Mouse (Mus musculus): ENCODE data around the gene Usp18. TPM values are rescaled to one million over a fixed set of nuclear protein-coding genes. Genes with fewer than 3 reads are reported as not detected.

The Usp18 gene
- polyA plus RNA-seq, 1 experiment from 2014 or later = 21.6 TPM

GRCm38 (mm10) chr6:121250406-121250805 is 4.7 kb downstream of the Usp18 start:
- H3K27me3 ChIP-seq (replicated peaks; ENCODE audit: control insufficient read depth, insufficient read depth, low read length) = no peaks in the 10 kb centered on the region
- peaks cover 5% of the 10 kb centered on the region; the same call in 1 of the 2 replicates for H3K36me3 ChIP-seq (ENCODE audit: control insufficient read depth, insufficient read depth)
- WGBS = 48% methylated on average over 1 of the region's 1 CpGs
- H3K9me3 ChIP-seq (ENCODE audit: control insufficient read depth) = no peaks in the 10 kb centered on the region
- ATAC-seq = no peak
- no peak for TF ChIP-seq CTCF (IDR thresholded peaks at IDR 0.05; ENCODE audit: low read depth)
- H3K27ac ChIP-seq (ENCODE audit: low read depth, low read length) = no peak overlapping the region
- no peak overlapping the region for H3K4me3 ChIP-seq (ENCODE audit: low read depth, low read length)
- no peak overlapping the region for H3K9ac ChIP-seq (ENCODE audit: low read depth, low read length)
- no peak overlapping the region for H3K4me2 ChIP-seq (replicated peaks; ENCODE audit: low read depth)
- no peaks in the 10 kb centered on the region for H3K4me1 ChIP-seq (replicated peaks; ENCODE audit: control insufficient read depth, insufficient read depth, low read length)

GRCm38 (mm10) chr6:121251256-121251655 is 5.5 kb downstream of the Usp18 start:
- H3K4me1 ChIP-seq (replicated peaks; ENCODE audit: control insufficient read depth, insufficient read depth, low read length) = no peaks in the 10 kb centered on the region
- H3K4me2 ChIP-seq (replicated peaks; ENCODE audit: low read depth) = no peak overlapping the region
- no peak overlapping the region for H3K27ac ChIP-seq (ENCODE audit: low read depth, low read length)
- H3K36me3 ChIP-seq (ENCODE audit: control insufficient read depth, insufficient read depth) = peaks cover 5% of the 10 kb centered on the region; the same call in 1 of the 2 replicates
- 77% methylated on average over 5 of the region's 5 CpGs for WGBS
- no peak for ATAC-seq
- no peak overlapping the region for H3K4me3 ChIP-seq (ENCODE audit: low read depth, low read length)
- no peak for TF ChIP-seq CTCF (IDR thresholded peaks at IDR 0.05; ENCODE audit: low read depth)
- no peak overlapping the region for H3K9ac ChIP-seq (ENCODE audit: low read depth, low read length)
- no peaks in the 10 kb centered on the region for H3K9me3 ChIP-seq (ENCODE audit: control insufficient read depth)
- H3K27me3 ChIP-seq (replicated peaks; ENCODE audit: control insufficient read depth, insufficient read depth, low read length) = no peaks in the 10 kb centered on the region

- Histone ChIP-seq H3K4me3 (ENCODE audit: low read depth, low read length) (no peak overlapping the region), H3K9me3 (ENCODE audit: control insufficient read depth) (0 out of 2 replicates have a peak, but pooled peaks cover 5% of the 10 kb centered on the region), H3K9ac (ENCODE audit: low read depth, low read length) (no peak overlapping the region), H3K4me1 (replicated peaks; ENCODE audit: control insufficient read depth, insufficient read depth, low read length) (no peaks in the 10 kb centered on the region), H3K36me3 (ENCODE audit: control insufficient read depth, insufficient read depth) (peaks cover 15% of the 10 kb centered on the region; the same call in 1 of the 2 replicates), H3K27ac (ENCODE audit: low read depth, low read length) (no peak overlapping the region), H3K27me3 (replicated peaks; ENCODE audit: control insufficient read depth, insufficient read depth, low read length) (no peaks in the 10 kb centered on the region), H3K4me2 (replicated peaks; ENCODE audit: low read depth) (no peak overlapping the region)
- WGBS = 28% methylated on average over 9 of the region's 9 CpGs
- no peak for ATAC-seq
- TF ChIP-seq CTCF (IDR thresholded peaks at IDR 0.05; ENCODE audit: low read depth) = peak; percentile 81
These were observed 14.8 kb downstream of the Usp18 start for GRCm38 (mm10) chr6:121260548-121260947.

GRCm38 (mm10) chr6:121261233-121261632 is 15.5 kb downstream of the Usp18 start:
- Histone ChIP-seq H3K4me2 (replicated peaks; ENCODE audit: low read depth) (no peak overlapping the region), H3K4me1 (replicated peaks; ENCODE audit: control insufficient read depth, insufficient read depth, low read length) (no peaks in the 10 kb centered on the region), H3K9me3 (ENCODE audit: control insufficient read depth) (0 out of 2 replicates have a peak, but pooled peaks cover 5% of the 10 kb centered on the region), H3K9ac (ENCODE audit: low read depth, low read length) (no peak overlapping the region), H3K36me3 (ENCODE audit: control insufficient read depth, insufficient read depth) (peaks cover 15% of the 10 kb centered on the region; the same call in 1 of the 2 replicates), H3K4me3 (ENCODE audit: low read depth, low read length) (no peak overlapping the region), H3K27ac (ENCODE audit: low read depth, low read length) (no peak overlapping the region), H3K27me3 (replicated peaks; ENCODE audit: control insufficient read depth, insufficient read depth, low read length) (no peaks in the 10 kb centered on the region)
- TF ChIP-seq CTCF (IDR thresholded peaks at IDR 0.05; ENCODE audit: low read depth) = no peak
- no peak for ATAC-seq
- WGBS = 79% methylated on average over 8 of the region's 8 CpGs

GRCm38 (mm10) chr6:121262004-121262403 is 16.3 kb downstream of the Usp18 start:
- Histone ChIP-seq H3K4me1 (replicated peaks; ENCODE audit: control insufficient read depth, insufficient read depth, low read length) (no peaks in the 10 kb centered on the region), H3K4me3 (ENCODE audit: low read depth, low read length) (no peak overlapping the region), H3K27me3 (replicated peaks; ENCODE audit: control insufficient read depth, insufficient read depth, low read length) (no peaks in the 10 kb centered on the region), H3K36me3 (ENCODE audit: control insufficient read depth, insufficient read depth) (peaks cover 15% of the 10 kb centered on the region; the same call in 1 of the 2 replicates), H3K9me3 (ENCODE audit: control insufficient read depth) (0 out of 2 replicates have a peak, but pooled peaks cover 5% of the 10 kb centered on the region), H3K9ac (ENCODE audit: low read depth, low read length) (no peak overlapping the region), H3K4me2 (replicated peaks; ENCODE audit: low read depth) (no peak overlapping the region), H3K27ac (ENCODE audit: low read depth, low read length) (no peak overlapping the region)
- no peak for ATAC-seq
- WGBS = 91% methylated on average over 10 of the region's 10 CpGs
- TF ChIP-seq CTCF (IDR thresholded peaks at IDR 0.05; ENCODE audit: low read depth) = no peak

GRCm38 (mm10) chr6:121262496-121262895 is 16.8 kb downstream of the Usp18 start:
- TF ChIP-seq CTCF (IDR thresholded peaks at IDR 0.05; ENCODE audit: low read depth) = no peak
- no peak for ATAC-seq
- H3K4me1 ChIP-seq (replicated peaks; ENCODE audit: control insufficient read depth, insufficient read depth, low read length) = no peaks in the 10 kb centered on the region
- H3K9me3 ChIP-seq (ENCODE audit: control insufficient read depth) = 0 out of 2 replicates have a peak, but pooled peaks cover 4% of the 10 kb centered on the region
- H3K36me3 ChIP-seq (ENCODE audit: control insufficient read depth, insufficient read depth) = peaks cover 15% of the 10 kb centered on the region; the same call in 1 of the 2 replicates
- no peak overlapping the region for H3K27ac ChIP-seq (ENCODE audit: low read depth, low read length)
- no peak overlapping the region for H3K9ac ChIP-seq (ENCODE audit: low read depth, low read length)
- WGBS = 92% methylated on average over 11 of the region's 11 CpGs
- H3K27me3 ChIP-seq (replicated peaks; ENCODE audit: control insufficient read depth, insufficient read depth, low read length) = no peaks in the 10 kb centered on the region
- no peak overlapping the region for H3K4me3 ChIP-seq (ENCODE audit: low read depth, low read length)
- no peak overlapping the region for H3K4me2 ChIP-seq (replicated peaks; ENCODE audit: low read depth)

Measured in intestine, postnatal 0 days (tissue).